Mouse (Mus musculus): ENCODE measurements at regions not wholly inside any gene's neighbourhood (a gene's known extent, or its start where the extent isn't known, plus 50 kb on each side); places are given as distances from the start of the nearest gene placed in this dataset.

DNA sequence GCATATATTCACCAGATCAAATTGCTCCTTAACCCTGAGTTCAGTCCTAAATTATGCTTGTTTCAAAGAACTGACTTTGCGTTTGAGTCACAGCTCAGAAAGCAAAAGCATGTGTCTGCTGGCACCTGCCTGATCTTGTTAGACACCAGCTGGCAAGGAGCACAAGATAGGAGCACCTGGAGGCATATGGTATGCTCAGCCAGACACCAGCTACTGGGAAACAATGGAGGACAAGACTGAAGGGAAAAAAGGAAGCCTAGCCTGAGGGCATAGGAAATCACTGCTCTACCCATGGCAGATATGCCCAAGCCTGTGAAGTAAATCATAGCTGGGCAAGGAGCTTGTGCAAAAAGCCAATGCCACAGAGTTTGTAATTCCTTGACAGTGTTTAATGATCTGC, 66.4 kb upstream of the Itgb1 start:
- TF ChIP-seq CTCF (IDR thresholded peaks at IDR 0.05; ENCODE audit: borderline replicate concordance, extremely low read depth, insufficient read depth, insufficient read length) (no peak), POLR2A (IDR thresholded peaks at IDR 0.05; ENCODE audit: borderline replicate concordance, extremely low read depth, insufficient read depth, insufficient read length, poor library complexity, severe bottlenecking) (no peak)
- peak; percentile 35 for DNase-seq (ENCODE audit: low read depth)
